Mouse (Mus musculus) retina, embryonic 14.5 days (tissue): ENCODE data around the gene Srsf10.

Experiments
- DNase-seq: peaks from one replicate; pipeline ENCODE4 v3.0.0-alpha.2; 2015; ENCODE audit warnings: low spot score

Srsf10 gene

DNA sequence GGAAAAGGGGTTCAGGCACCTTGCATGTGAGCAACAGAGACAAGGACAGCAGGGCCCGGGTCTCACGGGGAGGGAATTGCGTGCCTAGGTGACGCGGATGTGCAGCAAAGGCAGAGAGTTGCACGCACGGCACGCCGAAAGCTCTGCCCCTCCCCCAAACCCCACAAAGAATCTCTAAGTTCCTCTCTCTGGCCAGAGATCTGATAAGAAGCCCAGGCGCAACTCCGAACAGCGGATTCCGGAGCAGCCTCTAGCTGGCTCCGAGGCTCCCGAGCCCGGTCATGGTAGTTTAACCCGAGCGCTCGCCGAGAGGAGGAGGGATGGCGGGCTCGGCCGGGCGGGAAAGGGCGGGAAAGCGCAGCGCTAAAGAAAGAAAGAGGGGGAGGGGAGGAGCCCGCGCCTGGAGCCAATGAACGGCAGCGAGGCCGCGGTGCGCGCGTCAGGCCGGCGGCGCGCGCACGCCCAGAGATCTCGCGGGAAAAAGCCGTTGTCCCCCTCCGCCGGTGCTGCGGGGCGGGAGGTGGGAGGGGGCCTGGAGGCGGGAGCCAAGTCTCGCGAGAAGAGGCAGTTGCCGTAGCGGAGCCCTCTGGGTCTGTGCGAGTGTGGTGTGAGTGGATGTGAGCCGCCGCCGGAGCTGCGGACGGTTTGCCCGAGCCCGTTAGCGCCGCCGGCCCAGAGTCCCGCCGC, at the start of gene Srsf10:
Gene Srsf10, plus strand, starts transcription at position 212 of the 687 bp plus-strand sequence.
- DNase-seq, result peak; percentile 100

DNA sequence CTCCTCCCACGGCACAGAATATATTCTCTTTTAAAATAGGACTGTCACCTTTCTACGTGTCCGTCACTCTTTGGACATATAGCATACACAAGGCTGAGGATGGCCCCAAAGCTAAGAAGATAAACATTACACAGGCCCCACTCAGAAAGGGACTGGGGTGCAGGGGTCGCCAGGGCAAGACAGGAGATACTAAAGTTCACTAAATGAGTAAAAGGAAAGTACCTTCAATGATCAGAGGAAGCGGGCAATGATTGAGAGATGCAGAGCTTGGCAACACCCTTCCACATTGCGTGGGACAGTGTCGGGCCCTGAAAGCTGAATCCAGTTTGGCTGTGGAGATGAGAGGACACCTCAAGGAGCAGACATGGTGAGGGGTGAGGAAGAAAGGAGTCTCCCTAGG, 40.7 kb upstream of the Srsf10 start:
- no peak for DNase-seq

DNA sequence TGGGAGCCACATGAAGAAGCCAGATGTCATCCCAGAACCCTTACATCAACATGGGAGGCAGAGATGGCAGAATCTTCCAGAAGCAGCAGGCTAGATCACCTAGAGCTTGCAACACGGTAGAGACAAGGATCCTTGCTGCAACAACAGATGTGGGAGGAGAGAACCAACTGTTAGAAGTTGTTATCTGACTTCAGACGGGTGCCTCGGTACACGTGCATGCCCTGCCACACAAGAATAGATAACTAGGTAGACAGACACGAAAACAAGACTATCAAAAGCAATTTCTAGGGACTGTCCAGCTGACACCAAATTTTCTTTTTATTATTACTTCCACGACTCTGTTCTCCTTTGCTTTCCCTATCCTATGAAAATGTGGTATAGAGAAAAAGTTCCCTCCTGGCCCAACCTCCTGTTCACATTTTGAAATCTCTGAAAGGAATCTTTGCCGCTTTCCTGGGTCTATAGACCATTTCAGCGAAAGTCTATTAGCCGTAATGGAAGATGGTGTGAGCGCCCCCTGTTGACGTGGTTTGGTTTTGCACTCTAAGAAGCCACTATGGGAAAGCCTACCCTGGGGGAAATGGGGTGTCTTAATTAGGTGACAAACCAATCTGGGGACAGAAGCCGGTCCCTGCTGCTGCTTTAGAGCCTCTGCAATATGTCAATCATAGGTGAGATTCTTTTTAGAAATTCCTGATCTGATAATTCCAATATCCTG, 38.5 kb upstream of the Srsf10 start:
- DNase-seq, result peak; percentile 79

DNA sequence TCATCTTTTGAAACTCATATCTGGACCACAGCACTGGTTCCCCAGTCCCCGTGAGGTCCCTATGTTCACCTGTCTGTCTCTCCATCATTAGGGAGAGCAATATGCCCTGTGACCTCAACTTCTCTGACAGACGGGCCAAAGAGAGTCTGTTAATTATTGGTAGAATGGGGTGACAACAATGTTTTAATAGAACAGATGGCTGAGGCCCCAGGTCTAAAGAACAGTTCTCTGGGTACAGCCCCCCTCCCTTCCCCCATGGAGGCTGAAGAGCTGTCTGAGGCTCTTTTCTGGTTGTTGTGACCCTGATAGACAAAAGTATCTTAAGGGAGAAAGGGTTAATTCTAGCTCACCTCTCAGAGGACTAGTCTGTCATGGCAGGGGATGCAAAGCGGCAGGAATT, 37.2 kb upstream of the Srsf10 start:
- DNase-seq, result no peak

DNA sequence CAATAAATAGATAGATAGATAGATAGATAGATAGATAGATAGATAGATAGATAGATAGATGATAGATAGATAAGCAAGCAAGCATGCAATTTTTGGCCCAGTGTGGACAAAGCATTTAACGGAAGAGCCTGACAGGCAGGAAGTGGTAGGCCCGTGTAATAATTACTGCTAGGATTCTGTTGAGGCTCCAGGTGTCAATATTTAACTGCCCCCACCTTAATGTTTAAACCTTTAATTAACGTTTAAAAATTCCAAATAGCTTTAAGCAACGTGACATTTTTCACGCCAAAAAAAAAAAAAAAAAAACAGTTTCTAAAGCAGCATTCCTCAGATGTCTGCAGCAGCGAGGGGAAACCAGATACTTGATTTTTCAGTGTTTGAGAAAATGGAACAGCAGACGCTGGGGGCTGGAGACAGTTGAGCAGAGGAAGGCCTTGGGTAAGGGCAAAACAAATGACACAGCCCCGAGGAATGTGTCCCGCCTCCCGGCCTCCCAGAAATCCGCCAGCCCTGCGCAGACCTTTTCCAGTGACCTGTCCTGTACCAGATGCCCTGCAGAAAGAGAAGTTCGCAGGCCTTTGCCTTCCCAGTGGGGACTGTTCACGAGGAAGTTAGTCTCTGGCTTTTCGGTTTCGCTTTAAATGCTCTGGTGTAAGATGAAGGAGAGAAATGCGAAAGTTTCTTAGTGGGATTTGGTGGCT, 35.6 kb upstream of the Srsf10 start:
- no peak for DNase-seq

DNA sequence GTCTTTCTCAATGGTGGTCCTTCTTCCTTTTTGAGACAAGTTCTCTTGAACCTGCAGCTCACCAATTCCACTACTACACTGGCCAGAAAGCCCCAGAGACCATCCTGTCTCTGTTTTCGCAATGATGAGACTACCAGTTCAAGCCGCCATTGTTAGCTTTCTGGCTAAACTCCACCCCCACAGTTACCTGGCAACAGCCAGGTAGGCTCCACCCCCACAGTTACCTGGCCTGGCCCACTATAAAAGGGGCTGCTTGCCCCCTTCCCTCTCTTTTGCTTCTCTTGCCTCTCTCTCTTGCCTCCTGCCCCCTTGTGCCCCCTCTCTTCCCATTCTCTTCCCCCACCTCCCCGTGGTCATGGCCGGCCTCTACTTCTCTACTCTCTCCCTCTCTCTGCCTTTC, 33.8 kb upstream of the Srsf10 start:
- DNase-seq, result no peak

DNA sequence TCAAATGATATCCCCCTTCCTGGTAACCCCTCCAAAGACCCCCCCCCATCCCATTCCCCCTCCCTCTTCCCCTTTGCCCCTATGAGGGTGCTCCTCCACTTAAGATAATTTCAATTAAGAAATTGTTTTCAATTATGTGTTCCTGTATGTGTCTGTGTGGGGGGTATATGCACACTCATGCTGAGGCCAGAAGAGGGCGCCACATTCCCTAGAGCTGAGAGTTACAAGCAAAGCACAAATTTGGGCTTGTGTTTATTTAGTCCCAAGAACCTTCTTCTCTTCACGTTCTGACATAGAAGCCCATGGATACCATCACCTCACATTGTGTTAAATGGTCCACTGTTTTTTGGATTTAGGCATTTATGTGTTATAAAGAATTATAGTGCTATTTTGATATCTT, 32.2 kb upstream of the Srsf10 start:
- peak; percentile 45 for DNase-seq

DNA sequence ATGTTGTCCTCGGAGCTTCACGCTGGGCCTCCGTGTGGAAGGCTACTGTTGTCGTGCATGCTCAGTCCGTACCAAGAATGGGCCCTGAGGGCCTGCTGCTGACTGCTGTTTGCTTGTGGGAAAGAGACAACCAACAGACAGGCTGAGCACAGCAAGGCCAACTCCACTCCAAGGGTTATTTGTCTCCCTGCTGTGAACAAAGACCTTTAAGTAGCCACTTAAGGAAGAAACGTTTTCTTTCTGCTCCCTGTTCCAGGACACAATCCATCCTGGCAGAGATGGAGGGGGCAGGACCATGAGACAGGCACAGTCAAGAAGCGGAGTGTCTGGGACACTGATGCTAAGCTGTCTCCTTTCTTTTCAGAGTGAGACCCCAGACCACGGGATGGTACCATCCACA, 31.3 kb upstream of the Srsf10 start:
- DNase-seq, result no peak

DNA sequence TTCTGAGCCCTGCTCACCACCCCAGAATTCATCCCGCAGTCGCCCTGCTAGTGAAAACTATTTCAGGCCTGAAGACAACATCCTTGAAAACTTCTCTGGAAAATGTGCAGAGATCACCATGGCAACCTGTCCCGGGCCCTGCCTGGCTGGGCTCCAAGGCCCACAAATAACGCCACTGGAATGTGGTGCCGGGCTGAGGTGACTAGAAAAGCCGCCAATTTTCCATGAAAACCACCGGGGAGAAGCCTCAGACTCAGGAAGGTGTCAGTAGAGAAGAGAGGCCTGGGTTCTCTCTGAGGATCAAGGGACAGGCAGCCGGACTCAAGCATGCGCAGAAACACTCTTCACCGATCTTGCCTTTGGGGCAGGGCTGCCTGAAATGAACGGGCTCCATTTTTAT, 27.1 kb upstream of the Srsf10 start:
- DNase-seq, result no peak

DNA sequence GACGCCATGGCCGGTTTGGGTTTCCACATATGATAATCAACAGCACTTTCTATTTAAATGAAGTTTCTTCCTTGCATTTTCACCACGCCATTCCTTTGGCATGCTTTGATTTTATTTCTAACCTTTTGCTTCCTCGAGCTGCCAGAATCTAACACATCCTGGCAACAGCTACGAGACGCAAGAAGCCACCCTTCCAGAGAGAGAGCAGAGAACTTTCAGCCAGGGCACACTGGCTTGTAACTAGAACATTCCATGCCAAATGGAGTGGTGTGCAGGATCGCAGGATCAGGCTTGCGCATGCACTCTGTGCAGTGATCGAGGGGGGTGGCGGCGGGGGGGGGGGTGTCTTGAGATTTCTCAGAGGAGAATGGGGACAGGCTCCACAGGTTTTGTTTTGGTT, 23.5 kb upstream of the Srsf10 start:
- DNase-seq, result no peak

DNA sequence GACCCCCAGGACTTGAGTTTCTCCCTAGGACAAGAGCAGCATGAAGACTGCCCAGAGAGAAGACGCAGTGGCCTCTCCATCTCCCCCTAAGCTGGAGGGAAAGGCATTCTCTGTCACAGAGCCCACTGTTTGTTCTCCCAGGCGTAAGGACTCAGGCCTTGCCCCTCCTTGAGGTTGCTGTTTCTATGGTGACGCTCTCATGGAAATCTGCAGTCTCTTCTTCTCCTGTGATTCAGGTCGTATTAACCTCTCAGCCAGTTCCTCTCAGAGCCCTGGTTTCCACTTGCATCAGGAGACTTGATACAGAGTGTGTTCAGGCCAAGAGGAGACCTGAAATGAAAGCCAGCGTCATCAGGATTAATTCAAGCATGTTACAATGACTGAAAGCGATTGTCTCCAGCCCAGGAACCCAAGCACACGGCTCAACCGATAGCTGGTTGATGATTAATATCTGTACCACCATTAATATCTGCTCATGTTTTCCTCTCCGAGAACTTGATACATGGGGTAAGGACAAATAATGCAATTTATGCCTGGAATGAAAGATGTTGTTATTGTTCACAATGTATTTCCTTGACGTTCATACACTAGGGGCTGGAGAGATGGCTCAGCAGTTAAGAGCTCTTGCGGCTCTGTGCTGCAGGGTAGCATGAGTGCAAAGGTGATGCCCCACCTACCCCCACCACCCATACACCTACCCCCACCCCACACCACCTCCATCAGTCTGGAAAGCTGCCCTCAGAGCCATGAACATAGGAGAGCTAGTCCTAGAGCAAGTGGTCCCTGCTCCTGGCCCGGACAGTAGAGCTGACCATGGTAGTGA, 22.0 kb upstream of the Srsf10 start:
- DNase-seq, result peak; percentile 73

DNA sequence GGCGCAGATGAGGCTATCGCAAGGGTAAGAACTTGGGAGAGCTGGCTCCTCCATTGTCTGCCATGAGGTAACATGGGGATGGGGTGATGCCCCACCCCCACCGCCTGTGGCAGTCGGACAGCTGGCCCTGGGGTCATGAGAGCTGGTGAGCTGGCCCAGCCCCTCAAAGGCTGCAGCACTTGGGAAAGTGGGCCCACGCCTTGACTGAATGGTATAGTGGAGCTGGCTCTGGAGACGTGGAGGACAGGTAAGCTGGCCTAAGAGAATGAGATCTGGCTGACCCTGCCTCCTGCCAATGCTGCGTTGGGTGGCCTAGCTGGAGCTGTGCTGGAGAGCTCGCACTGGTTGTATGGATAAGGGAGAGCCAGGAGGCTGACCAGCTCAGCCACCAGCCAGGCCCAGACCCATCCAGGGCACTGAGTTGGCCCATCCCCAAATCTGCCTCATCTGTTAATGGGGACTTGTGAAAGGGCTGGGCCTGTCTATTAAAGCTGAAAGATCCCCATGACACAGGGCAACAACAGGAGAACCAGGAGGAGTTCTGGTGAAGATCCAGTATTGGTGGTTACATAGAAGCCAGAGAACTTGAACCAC, 21.3 kb upstream of the Srsf10 start:
- no peak for DNase-seq

DNA sequence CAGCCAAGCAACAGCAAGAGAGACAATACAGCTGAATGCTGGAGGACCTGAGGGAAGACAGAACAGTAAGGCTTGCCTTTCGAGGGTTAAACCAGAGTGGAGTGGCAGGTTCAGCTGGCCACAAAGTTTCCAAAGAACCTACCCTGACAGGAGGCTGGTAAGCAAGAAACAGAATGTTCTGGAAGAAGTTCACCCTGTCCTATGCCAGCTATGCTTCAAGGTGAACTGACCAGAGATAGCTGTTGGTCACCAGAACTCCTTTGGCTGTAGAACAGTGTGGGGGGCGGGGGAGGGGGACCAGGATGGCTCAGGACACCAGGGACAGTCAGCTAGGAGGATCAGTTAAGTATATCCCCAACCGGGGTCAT, 16.6 kb upstream of the Srsf10 start:
- no peak for DNase-seq

DNA sequence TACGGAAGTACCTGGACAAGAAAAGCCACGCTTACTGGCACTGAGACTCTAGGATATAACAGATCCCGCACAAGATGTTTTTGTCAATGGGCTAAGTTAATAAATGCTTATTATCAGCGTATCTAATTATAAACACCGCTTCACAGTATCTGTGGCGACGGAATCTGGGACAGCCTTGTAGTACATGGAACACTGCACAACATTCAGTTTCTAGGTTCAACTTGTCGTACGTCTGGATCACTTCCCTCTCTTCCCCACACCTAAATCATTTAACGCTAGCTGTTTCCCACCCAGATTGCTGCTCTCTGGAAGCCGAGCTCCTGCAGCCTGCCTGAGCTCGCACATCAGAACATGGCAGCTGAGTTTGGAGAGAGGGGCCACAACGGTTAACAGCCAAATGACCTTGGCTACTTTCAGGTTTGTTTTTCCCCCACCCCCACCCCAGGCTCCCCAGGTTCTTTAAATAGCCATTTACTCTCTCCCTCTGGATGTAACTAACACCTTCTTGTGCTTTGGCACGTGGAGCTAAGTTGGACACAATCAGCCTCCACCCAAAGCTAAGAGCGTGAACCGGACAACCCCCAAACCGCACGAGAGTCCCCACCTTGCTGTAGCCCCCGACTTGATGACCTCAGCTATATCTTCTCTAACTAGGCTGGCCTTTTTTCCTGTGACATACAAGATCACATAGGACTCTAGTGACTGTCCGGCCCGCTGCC, 16.1 kb upstream of the Srsf10 start:
- no peak for DNase-seq

DNA sequence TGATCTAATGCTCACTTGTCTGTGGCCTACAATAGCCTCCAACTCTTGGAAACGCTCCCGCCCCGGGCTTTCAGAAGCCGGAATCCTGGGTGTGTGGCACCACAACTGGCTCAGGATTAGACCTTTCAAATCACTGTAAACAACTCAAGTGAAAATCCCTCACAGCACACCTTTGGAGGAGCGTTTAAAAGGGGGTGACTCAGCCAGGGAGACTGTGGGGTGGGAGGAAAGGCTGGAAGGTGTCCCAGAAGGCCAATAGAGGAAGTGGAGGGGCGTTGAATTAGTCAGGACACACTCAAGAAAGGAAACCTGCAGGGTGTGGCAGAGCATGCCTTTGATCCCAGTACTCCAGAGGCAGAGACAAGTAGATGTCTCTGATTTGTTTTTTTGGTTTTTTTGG, 11.1 kb upstream of the Srsf10 start:
- DNase-seq, result no peak

DNA sequence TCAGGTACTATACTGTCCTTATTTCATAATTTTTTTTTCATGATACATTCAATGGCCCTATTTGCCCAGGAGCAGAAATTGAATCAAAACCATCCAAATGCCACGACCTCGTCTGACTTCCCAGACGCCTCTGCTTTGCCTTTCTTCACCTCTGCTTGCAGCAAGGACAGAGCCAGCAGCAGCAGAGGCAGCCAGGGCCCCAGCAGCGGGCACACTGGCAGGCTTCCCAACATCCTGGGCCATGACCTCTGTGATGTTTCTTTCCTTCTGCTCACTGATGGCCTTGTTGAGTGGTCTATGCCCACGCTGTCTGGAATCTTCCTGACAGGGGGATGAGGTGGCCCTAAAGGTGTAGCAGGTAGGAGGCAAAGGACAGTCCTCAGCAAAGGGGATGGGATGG, 8.0 kb upstream of the Srsf10 start:
- no peak for DNase-seq

DNA sequence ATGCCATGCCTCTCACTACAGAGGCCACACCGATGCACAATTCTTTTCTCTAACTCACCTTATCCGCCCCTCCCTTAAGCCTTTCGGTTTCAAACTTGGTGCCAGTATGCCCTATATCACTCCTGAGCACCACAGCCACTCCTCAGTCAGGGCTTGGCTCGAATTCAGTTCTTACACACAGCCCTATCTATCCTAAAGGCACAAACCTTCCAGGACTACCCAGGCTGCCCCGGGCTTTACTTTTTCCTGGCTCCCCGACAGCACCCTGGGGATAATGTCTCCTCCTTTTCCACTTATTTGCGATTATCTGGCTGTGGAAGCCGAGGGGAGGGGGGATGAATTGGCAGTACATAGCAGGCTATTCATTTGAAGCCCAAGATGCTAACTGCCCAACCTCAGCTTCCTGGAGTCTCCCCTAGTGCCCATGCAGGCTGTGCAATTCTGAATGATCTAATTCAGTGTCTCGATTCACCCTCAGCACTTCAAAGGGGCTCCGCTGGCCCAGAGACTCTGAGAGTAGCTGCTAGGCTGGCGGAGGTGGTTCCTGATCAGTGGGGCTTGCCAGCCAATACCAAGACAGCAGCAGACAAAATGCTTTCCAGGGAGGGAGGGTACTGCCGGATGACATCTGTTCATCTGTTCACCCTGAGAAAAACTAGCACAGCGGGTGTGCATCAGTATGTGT, 5.0 kb upstream of the Srsf10 start:
- peak; percentile 42 for DNase-seq

DNA sequence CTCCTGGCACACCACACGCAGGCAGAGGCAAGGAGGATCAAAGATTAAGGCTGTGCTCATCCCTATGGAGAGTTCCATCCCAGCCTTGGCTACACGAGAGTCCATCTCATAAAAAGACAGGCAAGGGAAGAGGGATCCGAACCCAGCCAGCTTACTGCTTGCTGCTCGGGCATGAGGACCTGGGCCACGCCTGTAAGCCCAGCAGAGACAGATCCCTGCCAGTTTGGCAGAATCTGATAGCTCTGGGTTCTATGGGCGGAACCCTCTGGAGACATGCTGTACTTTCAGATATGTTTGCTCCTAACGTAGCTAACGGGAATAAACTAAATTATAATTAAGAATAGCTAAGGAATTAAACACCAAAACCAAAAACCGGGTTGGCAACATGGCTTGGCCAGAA, 3.6 kb upstream of the Srsf10 start:
- no peak for DNase-seq

DNA sequence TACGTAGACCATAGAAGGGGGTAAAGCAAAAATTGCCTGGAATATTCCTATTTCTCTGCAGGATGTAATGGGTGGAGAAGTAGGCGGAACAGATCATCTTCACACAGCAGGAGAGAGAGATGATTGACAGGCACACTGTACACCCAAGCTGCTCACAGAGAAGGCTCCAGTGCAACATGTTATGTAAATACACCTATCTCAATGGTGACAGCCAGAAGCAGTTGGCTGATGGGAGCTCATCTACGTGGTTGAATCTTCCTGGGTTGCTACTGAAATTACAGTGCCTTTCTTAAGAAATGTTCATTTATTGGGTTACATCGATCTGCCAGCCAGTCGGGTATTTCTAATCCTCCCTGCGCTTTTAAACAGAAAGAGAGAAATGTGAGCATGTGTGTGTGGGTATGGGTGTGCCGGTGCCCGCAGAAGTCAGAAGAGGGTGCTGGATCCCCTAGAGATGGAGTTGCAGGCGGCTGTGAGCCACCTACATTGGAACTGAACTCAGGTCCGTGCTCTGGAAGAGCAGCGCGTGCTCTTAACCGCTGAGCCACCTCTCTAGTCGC, 1.5 kb upstream of the Srsf10 start:
- no peak for DNase-seq

DNA sequence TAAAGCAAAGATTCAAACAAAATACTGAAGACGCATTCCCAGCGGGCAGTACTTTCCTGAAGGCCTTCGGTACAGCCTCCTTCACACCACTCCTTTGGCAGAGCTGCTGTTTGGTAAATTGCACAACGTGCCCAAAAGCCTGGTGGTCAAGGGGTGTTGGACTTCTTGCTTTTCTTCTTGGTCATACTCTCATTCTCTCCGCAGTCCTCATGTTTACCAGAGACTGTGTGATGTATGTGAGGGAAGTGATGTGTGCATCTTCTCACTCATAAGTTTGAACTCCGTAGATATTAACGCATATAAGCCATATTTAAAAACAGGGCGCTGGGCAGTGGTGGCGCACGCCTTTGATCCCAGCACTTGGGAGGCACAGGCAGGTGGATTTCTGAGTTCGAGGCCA, 917 bp upstream of the Srsf10 start:
- DNase-seq, result no peak

DNA sequence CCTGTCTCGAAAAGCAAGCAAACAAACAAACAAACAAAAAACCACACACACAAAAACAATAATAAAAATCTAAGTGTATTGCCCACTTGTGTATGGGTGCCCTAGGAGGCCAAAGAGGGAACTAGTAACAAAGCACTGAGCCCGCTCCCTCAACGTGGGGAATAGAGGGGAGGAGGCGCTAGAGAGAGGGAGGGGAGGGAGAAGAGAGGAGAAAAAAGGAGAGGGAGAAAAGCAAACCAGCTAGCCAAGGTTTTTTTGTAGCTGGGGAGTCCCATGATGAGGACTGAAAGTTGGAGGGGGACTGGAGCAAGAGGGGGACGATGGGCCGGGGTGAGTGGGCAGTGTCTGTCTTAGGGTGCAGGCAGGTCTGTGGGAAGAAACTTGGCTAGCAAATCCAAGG, 467 bp upstream of the Srsf10 start:
- DNase-seq, result peak; percentile 63
